Mouse (Mus musculus) liver, adult 2 months (tissue): ENCODE data around the gene Cdh12.

Experiments used
- CTCF ChIP-seq: fragments of 200-500 bp; IDR thresholded peaks from 2 replicates; pipeline ENCODE4 v1.5.1; 2011; ENCODE audit warnings: low read depth, low read length, control low read depth
- POLR2A ChIP-seq: fragments of 200-500 bp; IDR thresholded peaks from 2 replicates; pipeline ENCODE4 v1.6.1; 2011; ENCODE audit warnings: low read length, control low read depth; ENCODE audit not compliant: insufficient read depth; ENCODE audit errors: extremely low read depth

DNA sequence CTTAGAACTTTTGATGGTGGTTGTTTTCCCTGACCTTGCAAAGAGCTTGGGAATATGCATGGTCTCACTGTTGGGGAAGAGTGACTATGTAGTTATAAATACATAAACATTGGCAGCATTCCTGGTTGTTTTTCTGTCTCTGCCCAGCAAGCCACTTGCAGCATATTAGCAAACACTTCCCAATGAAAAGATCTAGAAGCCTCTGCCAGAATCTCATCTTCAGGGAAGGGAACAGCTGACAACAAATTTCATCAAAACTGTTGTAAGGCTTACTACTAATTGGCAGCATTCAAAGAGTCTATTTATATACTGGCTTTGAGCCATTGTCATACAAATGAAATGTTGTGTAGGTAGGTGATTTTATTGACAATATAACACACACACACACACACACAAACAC lies 218.3 kb downstream of the Cdh12 start:
- no peak for TF ChIP-seq CTCF
- TF ChIP-seq POLR2A = no peak
